Mouse (Mus musculus): ENCODE data around the gene Krt13. TPM values are rescaled to one million over a fixed set of nuclear protein-coding genes. Genes with fewer than 3 reads are reported as not detected.

The Krt13 gene
- polyA plus RNA-seq, 1 experiment, result not detected

GRCm38 (mm10) chr11:100120331-100120730 is 1.0 kb downstream of the Krt13 start:
- no peaks in the 10 kb centered on the region for H3K36me3 ChIP-seq (replicated peaks; ENCODE audit: low read length)
- H3K27me3 ChIP-seq (replicated peaks), result peaks cover 5% of the 10 kb centered on the region
- H3K9me3 ChIP-seq, result no peaks in the 10 kb centered on the region
- TF ChIP-seq GATA1 (IDR thresholded peaks at IDR 0.05; ENCODE audit: borderline replicate concordance, low read length) (no peak), FLI1 (IDR thresholded peaks at IDR 0.05; ENCODE audit: low read length) (no peak)
- H3K4me1 ChIP-seq, result no peaks in the 10 kb centered on the region
- no peak overlapping the region for H3K4me3 ChIP-seq (replicated peaks)

GRCm38 (mm10) chr11:100113742-100114029 is 7.7 kb downstream of the Krt13 start:
- no peak overlapping the region for H3K4me3 ChIP-seq (replicated peaks)

GRCm38 (mm10) chr11:100112935-100113741 is 8.2 kb downstream of the Krt13 start:
- H3K27me3 ChIP-seq (replicated peaks), result peaks cover 2% of the 10 kb centered on the region
- TF ChIP-seq GATA1 (IDR thresholded peaks at IDR 0.05; ENCODE audit: borderline replicate concordance, low read length) (no peak), FLI1 (IDR thresholded peaks at IDR 0.05; ENCODE audit: low read length) (no peak)
- no peaks in the 10 kb centered on the region for H3K36me3 ChIP-seq (replicated peaks; ENCODE audit: low read length)
- H3K4me1 ChIP-seq, result no peaks in the 10 kb centered on the region
- no peaks in the 10 kb centered on the region for H3K9me3 ChIP-seq
- no peak overlapping the region for H3K4me3 ChIP-seq (replicated peaks)

More at GRCm38 (mm10) chr11:100113742-100114029, 7.7 kb downstream of the Krt13 start:
- Histone ChIP-seq H3K27me3 (replicated peaks) (peaks cover 3% of the 10 kb centered on the region), H3K36me3 (replicated peaks; ENCODE audit: low read length) (no peaks in the 10 kb centered on the region), H3K9me3 (no peaks in the 10 kb centered on the region), H3K4me1 (no peaks in the 10 kb centered on the region)
- TF ChIP-seq GATA1 (IDR thresholded peaks at IDR 0.05; ENCODE audit: borderline replicate concordance, low read length) (no peak), FLI1 (IDR thresholded peaks at IDR 0.05; ENCODE audit: low read length) (no peak)

- Histone ChIP-seq H3K36me3 (replicated peaks; ENCODE audit: low read length) (no peaks in the 10 kb centered on the region), H3K4me1 (no peaks in the 10 kb centered on the region), H3K4me3 (replicated peaks) (no peak within 1 kb of the TSS), H3K27me3 (replicated peaks) (no peaks in the 10 kb centered on the region), H3K9me3 (no peaks in the 10 kb centered on the region)
- TF ChIP-seq FLI1 (IDR thresholded peaks at IDR 0.05; ENCODE audit: low read length) (no peak), GATA1 (IDR thresholded peaks at IDR 0.05; ENCODE audit: borderline replicate concordance, low read length) (no peak)
These were observed 15.7 kb downstream of the Krt13 start, which contains the start of gene Krt36 for GRCm38 (mm10) chr11:100105576-100106122. TSS of gene Krt36 (minus strand) at chr11:100105626.

GRCm38 (mm10) chr11:100102693-100103429 is 18.5 kb downstream of the Krt13 start:
- H3K36me3 ChIP-seq (replicated peaks; ENCODE audit: low read length), result no peaks in the 10 kb centered on the region
- TF ChIP-seq FLI1 (IDR thresholded peaks at IDR 0.05; ENCODE audit: low read length) (no peak), GATA1 (IDR thresholded peaks at IDR 0.05; ENCODE audit: borderline replicate concordance, low read length) (no peak)
- H3K9me3 ChIP-seq, result no peaks in the 10 kb centered on the region
- H3K4me1 ChIP-seq, result no peaks in the 10 kb centered on the region
- H3K27me3 ChIP-seq (replicated peaks), result no peaks in the 10 kb centered on the region
- no peak overlapping the region for H3K4me3 ChIP-seq (replicated peaks)

GRCm38 (mm10) chr11:100100391-100100790 is 21.0 kb downstream of the Krt13 start:
- Histone ChIP-seq H3K36me3 (replicated peaks; ENCODE audit: low read length) (no peaks in the 10 kb centered on the region), H3K9me3 (no peaks in the 10 kb centered on the region), H3K4me3 (replicated peaks) (no peak overlapping the region), H3K27me3 (replicated peaks) (no peaks in the 10 kb centered on the region), H3K4me1 (no peaks in the 10 kb centered on the region)
- no peak for TF ChIP-seq FLI1 (IDR thresholded peaks at IDR 0.05; ENCODE audit: low read length)
- TF ChIP-seq GATA1 (IDR thresholded peaks at IDR 0.05; ENCODE audit: borderline replicate concordance, low read length), result no peak

- Histone ChIP-seq H3K4me1 (no peaks in the 10 kb centered on the region), H3K9me3 (no peaks in the 10 kb centered on the region), H3K27me3 (replicated peaks) (peaks cover 1% of the 10 kb centered on the region), H3K36me3 (replicated peaks; ENCODE audit: low read length) (no peaks in the 10 kb centered on the region), H3K4me3 (replicated peaks) (no peak overlapping the region)
- no peak for TF ChIP-seq GATA1 (IDR thresholded peaks at IDR 0.05; ENCODE audit: borderline replicate concordance, low read length)
- TF ChIP-seq FLI1 (IDR thresholded peaks at IDR 0.05; ENCODE audit: low read length), result no peak
These were observed 23.5 kb downstream of the Krt13 start for GRCm38 (mm10) chr11:100097819-100098218.

- TF ChIP-seq GATA1 (IDR thresholded peaks at IDR 0.05; ENCODE audit: borderline replicate concordance, low read length) (no peak), FLI1 (IDR thresholded peaks at IDR 0.05; ENCODE audit: low read length) (no peak)
- H3K27me3 ChIP-seq (replicated peaks), result peaks cover 1% of the 10 kb centered on the region
- H3K9me3 ChIP-seq, result no peaks in the 10 kb centered on the region
- H3K4me3 ChIP-seq (replicated peaks), result no peak within 1 kb of the TSS
- no peaks in the 10 kb centered on the region for H3K4me1 ChIP-seq
- no peaks in the 10 kb centered on the region for H3K36me3 ChIP-seq (replicated peaks; ENCODE audit: low read length)
These were observed 25.2 kb downstream of the Krt13 start, which contains the start of gene Krt35 for GRCm38 (mm10) chr11:100096141-100096540. TSS of gene Krt35 (minus strand) at chr11:100096241.

- H3K27me3 ChIP-seq (replicated peaks), result peaks cover 1% of the 10 kb centered on the region
- no peaks in the 10 kb centered on the region for H3K4me1 ChIP-seq
- TF ChIP-seq FLI1 (IDR thresholded peaks at IDR 0.05; ENCODE audit: low read length) (no peak), GATA1 (IDR thresholded peaks at IDR 0.05; ENCODE audit: borderline replicate concordance, low read length) (no peak)
- H3K36me3 ChIP-seq (replicated peaks; ENCODE audit: low read length), result no peaks in the 10 kb centered on the region
- H3K9me3 ChIP-seq, result peaks cover 5% of the 10 kb centered on the region; the same call in 1 of the 2 replicates
- H3K4me3 ChIP-seq (replicated peaks), result no peak overlapping the region
These were observed 32.9 kb downstream of the Krt13 start for GRCm38 (mm10) chr11:100088378-100089025.
